Mouse (Mus musculus) ES-Bruce4 (cell line): Measurements from ENCODE around the gene Rsg1.

Experiments
- CTCF ChIP-seq: IDR thresholded peaks from one replicate; pipeline ENCODE4 v1.8.1; 2011; ENCODE audit warnings: low read depth, low read length
- EP300 ChIP-seq: IDR thresholded peaks from 2 replicates; pipeline ENCODE4 v1.6.1; 2011; ENCODE audit warnings: low read depth, low read length; ENCODE audit not compliant: insufficient read depth
- POLR2A ChIP-seq: IDR thresholded peaks from one replicate; pipeline ENCODE4 v1.8.1; 2011; ENCODE audit warnings: low read length; ENCODE audit not compliant: insufficient read depth

DNA sequence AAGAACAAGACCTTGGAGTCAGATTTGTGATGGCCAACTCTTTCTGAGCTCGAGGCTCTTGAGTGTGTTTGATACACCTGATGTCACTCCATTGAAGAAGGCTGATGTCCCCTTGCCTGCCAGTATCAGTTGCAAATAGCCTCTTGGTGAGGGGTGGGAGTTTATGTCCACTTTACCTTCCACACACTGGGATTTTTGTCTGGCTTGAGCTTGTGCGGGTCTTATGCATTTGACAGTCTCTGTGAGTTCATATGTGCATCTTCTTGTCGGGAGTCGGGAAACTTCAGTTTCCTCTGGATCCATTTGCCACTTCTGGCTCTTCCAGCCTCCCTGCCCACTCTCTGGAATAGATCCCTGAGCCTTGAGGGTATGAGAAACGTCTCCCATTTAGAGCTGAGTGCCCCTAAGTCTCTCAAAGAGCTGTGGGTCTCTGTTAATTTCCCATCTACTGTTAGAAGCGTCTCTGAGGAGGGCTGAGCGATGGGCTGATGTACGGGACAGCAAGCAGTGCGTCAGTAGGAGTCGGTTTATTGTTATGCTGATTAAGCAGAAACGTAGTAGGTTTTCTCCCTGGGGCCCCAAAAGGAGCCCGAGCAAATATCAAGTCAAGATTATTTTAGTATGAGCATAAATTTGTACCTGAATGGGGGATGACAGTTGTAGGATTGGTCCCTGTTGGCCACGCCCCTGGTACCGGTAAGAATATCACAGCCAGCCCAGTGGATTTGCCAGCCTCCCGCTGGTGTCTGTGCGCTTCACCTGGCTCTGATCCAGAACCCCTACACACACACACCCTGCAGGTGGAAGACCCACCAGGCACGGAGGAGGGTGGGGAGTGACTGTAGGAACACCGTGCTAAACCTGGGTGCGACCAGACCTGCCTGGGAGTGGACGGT lies 25.0 kb downstream of the Rsg1 start:
- TF ChIP-seq POLR2A (no peak), EP300 (no peak), CTCF (no peak)
